Mouse (Mus musculus) CD4-positive helper T cell, adult 2 months (primary cell): Measurements from ENCODE around the gene Golga5.
"Not testable (repeated sequence)": the region's sequence is repeated elsewhere in the genome, so short reads cannot be mapped to it uniquely, and the experiment has no call there.

Experiments used
- DNase-seq: peaks from one replicate; pipeline ENCODE4 v3.0.0-alpha.2; 2012; ENCODE audit warnings: low read depth, missing footprints, low spot score

The Golga5 gene

GRCm38 (mm10) chr12:102445436-102445835 is 23.5 kb upstream of the Golga5 start:
- no peak for DNase-seq

DNA sequence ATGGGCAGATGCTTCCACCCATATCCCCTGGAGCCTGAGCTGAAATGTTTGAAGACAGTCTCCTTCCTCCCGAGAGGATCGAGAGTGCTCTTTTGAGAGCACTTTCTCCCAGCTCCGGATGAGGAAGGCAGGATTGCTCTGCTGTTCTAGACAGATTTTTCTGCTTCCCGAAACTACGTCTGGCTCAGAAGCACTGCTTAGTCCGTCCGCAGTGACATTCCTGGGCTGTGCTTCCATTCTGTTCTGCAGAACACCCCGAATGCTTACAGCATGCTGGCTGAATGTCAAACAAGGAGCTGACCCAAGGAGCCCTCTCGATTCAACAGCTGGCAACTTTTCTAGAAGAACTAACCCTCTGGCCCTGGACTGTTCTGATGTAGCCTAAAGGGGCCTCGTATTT is 18.5 kb upstream of the Golga5 start:
- DNase-seq = no peak

DNA sequence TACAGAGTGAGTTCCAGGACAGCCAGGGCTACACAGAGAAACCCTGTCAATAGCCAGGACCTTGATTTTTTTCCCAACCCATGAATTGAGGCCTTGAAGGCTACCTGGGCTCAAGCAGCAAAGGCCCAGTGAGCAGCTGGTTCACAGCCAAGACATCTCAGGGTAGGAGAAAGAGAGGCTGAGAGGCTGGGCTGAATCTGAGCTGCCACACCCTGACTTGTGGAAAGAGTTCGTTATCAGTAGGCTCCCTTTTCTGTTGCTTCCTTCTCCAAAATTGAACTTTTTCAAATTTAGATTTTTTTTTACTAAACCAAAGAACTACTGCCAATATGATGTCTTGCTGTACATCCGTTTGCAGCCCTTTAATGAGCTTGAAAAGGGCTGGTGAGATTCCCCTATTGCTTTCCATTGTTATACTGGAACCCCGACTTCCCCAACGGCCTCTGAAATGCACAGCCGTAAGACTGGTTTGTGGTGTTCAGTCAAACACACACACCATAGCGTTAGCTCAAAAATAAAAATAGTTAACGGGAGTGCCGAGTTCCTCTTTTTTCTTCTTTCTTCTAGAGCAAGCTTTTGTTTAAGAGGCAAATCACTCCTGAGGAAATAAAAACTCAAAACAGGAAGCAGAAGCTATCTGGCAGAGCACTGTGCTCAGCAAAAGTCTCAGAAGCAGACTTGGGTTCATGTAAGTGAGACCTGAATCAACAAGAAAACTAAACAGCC is 17.6 kb upstream of the Golga5 start:
- peak; percentile 47 for DNase-seq

- DNase-seq = no peak
These were observed 15.4 kb upstream of the Golga5 start for GRCm38 (mm10) chr12:102453581-102453980.

DNA sequence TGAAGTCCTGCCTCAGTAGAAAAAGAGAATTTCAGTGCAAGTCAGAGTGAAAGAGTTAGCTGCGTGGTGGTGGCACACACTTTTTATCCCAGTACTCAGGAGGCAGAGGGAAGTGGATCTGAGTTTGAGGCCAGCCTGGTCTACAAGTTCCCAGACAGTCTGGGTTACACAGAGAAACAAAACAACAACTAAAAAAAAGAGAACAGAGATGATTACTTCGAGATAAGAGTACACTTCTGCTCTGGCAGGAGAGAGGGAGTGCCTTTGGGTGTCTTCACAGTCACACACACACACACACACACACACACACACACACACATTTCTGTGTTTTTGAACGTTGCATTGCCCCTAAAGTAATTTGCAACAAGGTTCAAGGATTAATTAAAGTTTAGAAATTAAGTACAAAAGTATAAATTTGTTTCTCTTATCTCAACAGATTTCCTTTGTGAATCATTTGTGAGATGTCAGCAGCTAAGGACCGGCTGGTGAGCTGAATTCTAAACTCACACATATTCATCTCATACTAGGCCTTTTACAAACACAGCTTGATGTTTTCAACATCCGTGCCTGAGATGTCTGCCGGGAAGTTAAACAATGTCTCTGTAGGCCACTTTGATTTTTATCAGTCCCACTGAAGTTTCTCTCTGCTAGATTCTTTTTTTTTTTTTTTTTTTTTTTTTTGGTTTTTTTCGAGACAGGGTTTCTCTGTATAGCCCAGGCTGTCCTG is 12.3 kb upstream of the Golga5 start:
- DNase-seq = peak; percentile 78

GRCm38 (mm10) chr12:102460014-102460413 is 8.9 kb upstream of the Golga5 start:
- DNase-seq = no peak

DNA sequence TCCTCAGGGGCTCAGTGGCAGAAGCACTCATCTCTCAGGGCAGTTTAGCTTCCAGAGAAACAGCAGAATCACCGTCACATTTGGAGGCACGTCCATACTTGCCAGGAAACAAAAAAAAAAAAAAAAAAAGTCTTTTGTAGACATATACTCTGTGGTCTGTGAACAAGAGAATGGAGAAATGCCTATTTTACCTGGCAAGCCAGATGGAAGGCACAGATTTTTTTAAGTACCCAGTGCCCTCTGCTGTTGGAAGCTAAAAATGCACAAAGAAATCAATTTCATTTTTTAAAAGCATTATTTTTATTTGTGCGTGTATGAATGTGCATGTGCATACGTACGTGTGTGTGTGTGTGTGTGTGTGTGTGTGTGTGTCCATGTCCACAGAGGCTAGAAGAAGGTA is 7.8 kb upstream of the Golga5 start:
- DNase-seq = peak; percentile 63

GRCm38 (mm10) chr12:102464650-102465049 is 4.3 kb upstream of the Golga5 start:
- no peak for DNase-seq

DNA sequence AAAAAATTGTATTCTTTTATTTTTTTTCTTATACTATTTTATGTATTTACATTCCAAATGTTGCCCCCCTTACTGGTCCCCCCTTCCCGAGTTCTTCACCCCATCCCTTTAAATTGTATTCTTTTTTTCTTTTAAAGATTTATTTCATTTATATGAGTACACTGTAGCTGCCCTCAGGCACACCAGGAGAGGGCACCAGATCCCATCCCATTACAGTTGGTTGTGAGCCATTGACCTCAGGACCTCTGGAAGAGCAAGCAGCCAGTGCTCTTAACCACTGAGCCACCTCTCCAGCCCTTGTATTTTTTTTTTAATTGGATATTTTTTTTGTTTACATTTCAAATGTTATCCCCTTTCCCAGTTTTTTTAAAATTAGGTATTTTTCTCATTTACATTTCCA is 799 bp upstream of the Golga5 start:
- DNase-seq = no peak

DNA sequence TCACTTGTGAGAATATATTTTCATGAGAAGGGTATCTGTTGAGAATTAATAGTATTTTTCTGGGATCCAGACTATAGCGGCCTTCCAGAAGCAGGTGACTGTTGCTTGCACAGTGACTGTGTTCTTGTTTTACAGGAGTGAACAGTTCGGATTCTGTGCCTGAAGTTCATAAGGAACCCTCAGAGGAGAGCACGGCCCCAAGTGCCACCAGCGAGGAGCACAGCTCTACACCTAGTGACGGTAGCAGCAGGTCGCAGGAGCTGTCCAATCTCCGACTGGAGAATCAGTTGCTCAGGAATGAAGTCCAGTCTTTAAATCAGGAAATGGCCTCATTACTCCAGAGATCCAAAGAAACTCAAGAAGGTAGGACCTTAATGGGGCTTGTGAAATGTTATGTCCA is 5.5 kb downstream of the Golga5 start:
- no peak for DNase-seq

- DNase-seq = no peak
These were observed 11.5 kb downstream of the Golga5 start for GRCm38 (mm10) chr12:102480481-102480880.

DNA sequence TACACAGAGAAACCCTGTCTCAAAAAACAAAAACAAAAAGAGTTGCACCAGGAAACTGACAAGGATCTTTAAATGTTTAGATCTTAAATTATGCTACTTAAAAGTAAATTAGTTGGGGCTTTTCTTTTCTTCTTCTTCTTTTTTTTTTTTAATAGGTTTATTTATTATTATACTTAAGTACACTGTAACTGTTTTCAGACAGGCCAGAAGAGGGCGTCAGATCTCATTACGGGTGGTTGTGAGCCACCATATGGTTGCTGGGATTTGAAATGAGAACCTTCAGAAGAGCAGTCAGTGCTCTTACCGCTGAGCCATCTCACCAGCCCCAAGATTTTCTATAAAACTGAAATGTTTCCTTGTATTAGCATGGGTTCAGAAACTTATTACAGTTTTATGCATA is 16.0 kb downstream of the Golga5 start:
- peak; percentile 24 for DNase-seq

- DNase-seq = no peak
These were observed 23.0 kb downstream of the Golga5 start for GRCm38 (mm10) chr12:102491911-102492310.

DNA sequence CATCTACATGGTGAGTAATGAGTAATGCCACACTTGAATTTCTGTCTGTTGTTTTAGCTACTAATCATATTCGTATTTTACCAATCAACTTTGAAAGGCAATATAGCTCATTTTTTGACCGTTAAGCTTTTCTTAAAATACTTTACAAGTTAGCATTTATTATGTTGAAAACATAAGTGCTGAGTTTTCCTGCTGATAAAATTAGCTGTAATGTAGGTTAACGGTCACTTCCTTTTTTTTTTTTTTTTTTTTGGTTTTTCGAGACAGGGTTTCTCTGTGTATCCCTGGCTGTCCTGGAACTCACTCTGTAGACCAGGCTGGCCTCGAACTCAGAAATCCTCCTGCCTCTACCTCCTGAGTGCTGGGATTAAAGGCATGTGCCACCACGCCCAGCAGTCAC is 26.8 kb downstream of the Golga5 start:
- not testable (repeated sequence) for DNase-seq

DNA sequence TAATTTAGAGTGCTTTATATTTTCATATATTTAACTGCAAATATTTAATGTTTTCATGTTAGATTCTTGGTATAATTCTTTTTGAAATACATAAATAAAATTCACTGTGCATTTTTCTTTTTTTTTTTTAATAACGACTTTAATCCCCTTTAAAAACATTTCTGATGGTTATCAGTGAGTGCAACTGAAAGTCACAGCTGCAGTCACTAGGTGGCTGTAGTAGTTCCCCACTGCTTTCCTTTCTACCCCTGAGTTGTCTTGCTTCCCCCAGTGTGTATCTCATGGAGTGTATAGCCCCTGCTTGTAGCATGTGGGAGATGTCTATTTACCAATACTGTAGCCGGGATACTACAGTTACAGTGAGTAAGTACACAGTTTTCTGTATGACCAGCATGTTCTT is 29.0 kb downstream of the Golga5 start:
- DNase-seq = no peak

DNA sequence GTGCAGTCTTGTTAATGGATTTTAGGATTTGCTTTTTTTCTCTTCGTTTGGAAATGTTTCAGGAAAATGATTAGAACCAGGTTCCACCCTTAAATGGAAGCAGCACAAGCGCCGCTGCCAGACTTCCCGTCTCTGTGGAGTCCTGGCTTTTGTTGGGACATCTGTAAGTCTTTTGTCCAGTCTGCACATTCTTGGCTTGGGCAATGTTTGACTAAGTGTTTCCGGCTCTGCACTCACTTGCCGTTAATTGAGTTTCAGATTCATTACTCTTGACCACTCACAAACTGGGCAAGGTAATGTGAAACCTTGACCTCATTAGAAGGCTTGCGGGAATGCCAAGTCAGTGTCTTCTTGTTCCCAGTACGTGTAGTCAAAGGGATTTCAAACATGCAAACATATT is 29.8 kb downstream of the Golga5 start:
- DNase-seq = no peak

- DNase-seq = no peak
These were observed 30.3 kb downstream of the Golga5 start for GRCm38 (mm10) chr12:102499210-102499609.

DNA sequence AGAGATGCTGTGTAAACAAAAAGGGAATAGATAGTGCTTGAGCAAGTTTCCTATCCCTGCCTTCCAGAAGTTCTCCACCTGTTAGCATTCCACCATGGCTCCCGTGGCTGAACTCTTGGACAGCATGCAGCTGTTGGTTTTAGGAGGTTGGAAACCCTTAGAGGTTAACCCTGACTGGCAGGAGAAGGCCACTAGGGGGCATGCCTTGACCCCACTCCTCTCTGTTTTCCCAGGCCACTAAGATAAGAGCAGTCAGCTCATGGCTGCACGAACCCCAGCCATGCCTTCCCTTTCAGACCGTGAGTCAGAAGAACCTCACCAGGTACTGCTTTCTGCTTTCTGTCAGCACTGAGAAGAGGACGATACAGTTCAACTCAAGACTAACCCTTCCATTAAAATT is 30.8 kb downstream of the Golga5 start:
- peak; percentile 12 for DNase-seq

- no peak for DNase-seq
These were observed 32.1 kb downstream of the Golga5 start for GRCm38 (mm10) chr12:102501038-102501437.

GRCm38 (mm10) chr12:102501848-102502595 is 33.1 kb downstream of the Golga5 start:
- no peak for DNase-seq

DNA sequence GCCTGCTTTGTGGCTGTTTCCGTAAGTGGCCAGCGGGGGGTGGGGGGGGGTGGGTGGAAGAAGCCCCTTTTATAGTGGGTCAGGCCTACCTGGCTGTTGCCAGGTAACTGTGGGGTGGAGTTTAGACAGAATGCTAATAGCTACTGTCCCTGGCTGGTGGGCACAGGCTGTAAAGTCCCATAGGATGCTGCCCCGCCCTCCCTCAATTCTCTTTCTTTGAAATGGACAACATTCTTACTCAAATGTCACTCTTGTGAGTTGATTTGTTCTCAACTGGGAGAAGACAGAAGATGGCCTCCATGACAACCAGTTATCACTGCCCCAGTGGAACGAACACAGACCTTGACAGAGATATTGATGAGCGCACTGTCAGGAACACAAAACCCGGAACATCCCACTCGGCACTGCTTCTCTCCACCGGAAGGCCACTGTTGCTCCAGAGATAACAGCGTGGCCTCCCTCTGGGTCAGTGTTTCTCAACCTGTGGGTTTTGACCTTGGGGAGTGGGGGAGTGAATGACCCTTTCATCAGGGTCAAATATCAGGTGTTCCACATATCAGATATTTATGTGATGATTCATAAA is 36.3 kb downstream of the Golga5 start:
- no peak for DNase-seq

DNA sequence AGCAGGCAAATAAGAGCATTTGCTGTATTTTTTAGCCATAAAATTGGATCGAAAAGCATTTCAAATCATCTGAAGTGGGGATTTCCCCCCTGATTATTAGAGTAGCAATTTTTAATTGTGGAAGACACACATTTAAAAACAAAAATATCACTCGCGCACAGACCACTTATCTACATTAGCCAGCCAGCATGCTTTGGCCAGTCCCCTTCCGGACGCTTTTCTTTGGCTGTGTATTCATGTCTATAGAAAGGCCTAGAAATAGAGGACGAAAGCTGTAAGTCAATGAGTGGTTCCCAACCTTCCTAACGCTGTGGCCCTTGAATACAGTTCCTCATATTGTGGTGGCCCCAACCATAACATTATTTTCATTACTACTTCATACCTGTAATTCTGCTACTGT is 37.0 kb downstream of the Golga5 start:
- DNase-seq = no peak
